Mouse (Mus musculus) lung, adult 2 months (tissue): ENCODE data around the gene Wnt9a. TPM values are rescaled to one million over a fixed set of nuclear protein-coding genes. Genes with fewer than 3 reads are reported as not detected.
A peak's percentile ranks its signal among the peaks of the same experiment; 100 is the strongest.

Experiments
- DNase-seq: peaks from one replicate; pipeline ENCODE4 v3.0.0; 2022
- H3K4me1 ChIP-seq: fragments of 200-500 bp; 2 replicates; pipeline ENCODE4 v1.6.1; 2011; ENCODE audit warnings: low read length; ENCODE audit not compliant: control insufficient read depth, insufficient read depth
- H3K4me3 ChIP-seq: fragments of 200-500 bp; replicated peaks from 2 replicates; pipeline ENCODE3; 2011; ENCODE audit warnings: low read depth, mild to moderate bottlenecking, control low read depth, low read length; ENCODE audit errors: extremely low read depth
- CTCF ChIP-seq: fragments of 200-500 bp; IDR thresholded peaks from 2 replicates; pipeline ENCODE4 v1.5.1; 2011; ENCODE audit warnings: mild to moderate bottlenecking, low read length, control low read depth; ENCODE audit not compliant: insufficient read depth
- POLR2A ChIP-seq: fragments of 200-500 bp; IDR thresholded peaks from 2 replicates; pipeline ENCODE4 v1.6.1; 2011; ENCODE audit warnings: low read depth, mild to moderate bottlenecking, control low read depth, low read length, borderline replicate concordance; ENCODE audit errors: extremely low read depth
- WGBS: fragments of 180-500 bp; shearing (Covaris S2); methylation state at CpG from one replicate; pipeline ENCODE4 v1.1.7; 2018; 5-methylcytosine and 5-hydroxymethylcytosine counted together
- polyA plus RNA-seq: library from polyadenylated mRNA; depleted of rRNA; stranded (reverse); fragments of >200 nt; gene quantifications from 2 replicates; pipeline ENCODE4 v1.2.3, GENCODE M21; 2012

The Wnt9a gene
- polyA plus RNA-seq, 1 experiment: 6.9 TPM

GRCm38 (mm10) chr11:59312060-59312459 lies 5.3 kb downstream of the Wnt9a start:
- Histone ChIP-seq H3K4me3 (no peak overlapping the region), H3K4me1 (peaks cover 6% of the 10 kb centered on the region)
- no peak for TF ChIP-seq POLR2A
- TF ChIP-seq CTCF: no peak
- 62% methylated on average over 6 of the region's 6 CpGs for WGBS
- DNase-seq: no peak

- DNase-seq: no peak
- Histone ChIP-seq H3K4me3 (no peak overlapping the region), H3K4me1 (peaks cover 4% of the 10 kb centered on the region)
- WGBS: 49% methylated on average over 8 of the region's 8 CpGs
- TF ChIP-seq CTCF (no peak), POLR2A (no peak)
Observed at GRCm38 (mm10) chr11:59312501-59312900, 5.8 kb downstream of the Wnt9a start.

GRCm38 (mm10) chr11:59313029-59313811 lies 6.5 kb downstream of the Wnt9a start:
- no peak for DNase-seq
- no peak for TF ChIP-seq CTCF
- no peak for TF ChIP-seq POLR2A
- 42% methylated on average over 17 of the region's 17 CpGs for WGBS
- Histone ChIP-seq H3K4me1 (peaks cover 2% of the 10 kb centered on the region; the same call in 1 of the 2 replicates), H3K4me3 (no peak overlapping the region)

GRCm38 (mm10) chr11:59313944-59314343 lies 7.2 kb downstream of the Wnt9a start:
- Histone ChIP-seq H3K4me1 (0 out of 2 replicates have a peak, but pooled peaks cover 2% of the 10 kb centered on the region), H3K4me3 (no peak overlapping the region)
- DNase-seq: no peak
- WGBS: 40% methylated on average over 11 of the region's 11 CpGs
- TF ChIP-seq CTCF (no peak), POLR2A (no peak)

- no peak for TF ChIP-seq POLR2A
- TF ChIP-seq CTCF: no peak
- Histone ChIP-seq H3K4me1 (0 out of 2 replicates have a peak, but pooled peaks cover under 1% of the 10 kb centered on the region), H3K4me3 (no peak overlapping the region)
- DNase-seq: no peak
- WGBS: 66% methylated on average over 6 of the region's 6 CpGs
Observed at GRCm38 (mm10) chr11:59316517-59316916, 9.8 kb downstream of the Wnt9a start.

GRCm38 (mm10) chr11:59322988-59323387 lies 16.3 kb downstream of the Wnt9a start:
- no peak for DNase-seq
- TF ChIP-seq CTCF: no peak
- TF ChIP-seq POLR2A: no peak
- Histone ChIP-seq H3K4me1 (no peaks in the 10 kb centered on the region; the same call in 1 of the 2 replicates), H3K4me3 (no peak overlapping the region)
- 89% methylated on average over 3 of the region's 3 CpGs for WGBS

GRCm38 (mm10) chr11:59324777-59325176 lies 18.0 kb downstream of the Wnt9a start:
- H3K4me3 ChIP-seq: no peak overlapping the region
- TF ChIP-seq POLR2A (no peak), CTCF (no peak)
- 46% methylated on average over 5 of the region's 5 CpGs for WGBS
- no peaks in the 10 kb centered on the region; the same call in 1 of the 2 replicates for H3K4me1 ChIP-seq
- DNase-seq: no peak

GRCm38 (mm10) chr11:59327625-59328024 lies 20.9 kb downstream of the Wnt9a start:
- WGBS: 81% methylated on average over 18 of the region's 18 CpGs
- no peak for TF ChIP-seq CTCF
- TF ChIP-seq POLR2A: no peak
- Histone ChIP-seq H3K4me3 (no peak overlapping the region), H3K4me1 (no peaks in the 10 kb centered on the region; the same call in 1 of the 2 replicates)
- no peak for DNase-seq

GRCm38 (mm10) chr11:59329616-59330015 lies 22.9 kb downstream of the Wnt9a start:
- TF ChIP-seq POLR2A (no peak), CTCF (no peak)
- no peaks in the 10 kb centered on the region for H3K4me1 ChIP-seq
- no peak overlapping the region for H3K4me3 ChIP-seq
- DNase-seq: no peak
- WGBS: 68% methylated on average over 6 of the region's 6 CpGs

GRCm38 (mm10) chr11:59330560-59330959 lies 23.8 kb downstream of the Wnt9a start:
- no peak for TF ChIP-seq POLR2A
- peak; percentile 72 for TF ChIP-seq CTCF
- WGBS: 44% methylated on average over 5 of the region's 5 CpGs
- peak; percentile 66 for DNase-seq
- H3K4me3 ChIP-seq: no peak overlapping the region
- no peaks in the 10 kb centered on the region for H3K4me1 ChIP-seq
